Mouse (Mus musculus) liver, postnatal 0 days (tissue): ENCODE measurements around the gene Map2k5.

ENCODE experiments used
- CTCF ChIP-seq: sonication (generic); IDR thresholded peaks from 2 replicates; pipeline ENCODE4 v1.5.1; 2016; ENCODE audit warnings: antibody characterized with exemption, low read depth
- EP300 ChIP-seq: IDR thresholded peaks from 2 replicates; pipeline ENCODE4 v1.6.1; 2016; ENCODE audit warnings: antibody characterized with exemption, low read depth, mild to moderate bottlenecking

GRCm38 (mm10) chr9:63229124-63229523, 148.6 kb downstream of the Map2k5 start:
- TF ChIP-seq EP300 (no peak), CTCF (no peak)
